Mouse (Mus musculus): ENCODE measurements around the gene Zfp948. TPM values are rescaled to one million over a fixed set of nuclear protein-coding genes. Genes with fewer than 3 reads are reported as not detected.

Zfp948 gene
- polyA plus RNA-seq (2015; fragmentation: Nextera tagmentation; extraction: Ambion mirVana) = 19.9 and 22.3 TPM in 2 replicates

DNA sequence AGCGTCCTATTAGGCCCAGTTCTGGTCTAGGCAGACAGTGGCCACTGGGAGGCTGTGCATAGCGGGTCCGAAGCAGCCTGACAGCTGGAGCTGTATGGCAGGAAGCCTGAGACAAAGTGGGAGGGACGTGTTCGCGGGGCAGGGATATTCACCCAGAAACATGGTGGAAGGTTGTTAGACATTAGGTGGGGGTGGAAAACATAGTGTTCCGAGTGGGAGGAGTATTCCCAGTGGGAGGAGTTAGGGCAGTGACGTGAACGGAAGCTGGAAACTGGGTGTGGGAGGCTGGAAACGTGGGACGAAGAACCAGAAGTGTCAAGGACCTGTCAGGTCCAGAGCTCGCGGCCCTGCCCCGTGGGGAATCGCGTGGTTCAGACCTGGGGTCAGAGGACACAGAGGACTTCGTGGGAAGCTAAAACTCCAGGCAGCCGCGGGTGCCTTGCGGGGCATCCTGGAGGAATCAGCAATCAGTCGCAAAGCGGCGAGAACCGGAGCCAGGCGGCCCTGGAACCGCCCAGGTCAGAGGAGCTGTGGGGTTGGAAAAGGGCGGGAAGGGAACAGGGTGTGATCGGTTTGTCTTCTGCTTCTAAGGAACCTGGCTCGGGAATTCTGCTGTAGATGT is at the start of gene Zfp948:
Gene Zfp948, plus strand, starts transcription at position 281 of the 622 bp plus-strand sequence.
- peak within 1 kb of the TSS; percentile 69 for H3K9ac ChIP-seq
- peak; percentile 94 for ATAC-seq (ENCODE audit: insufficient number of reproducible peaks, low FRiP score, low TSS enrichment, low read depth)
- peaks cover 11% of the 10 kb centered on the region for H3K4me1 ChIP-seq
- 3% methylated on average over 29 of the region's 29 CpGs for WGBS
- H3K4me2 ChIP-seq = peak within 1 kb of the TSS; percentile 69
- no peaks in the 10 kb centered on the region for H3K9me3 ChIP-seq
- H3K36me3 ChIP-seq = peaks cover 3% of the 10 kb centered on the region; the same call in 1 of the 2 replicates
- peak within 1 kb of the TSS; percentile 95 for H3K27ac ChIP-seq
- H3K27me3 ChIP-seq = no peaks in the 10 kb centered on the region
- H3K4me3 ChIP-seq = peak within 1 kb of the TSS; percentile 71

- no peaks in the 10 kb centered on the region for H3K9me3 ChIP-seq
- H3K4me1 ChIP-seq = peaks cover 4% of the 10 kb centered on the region
- H3K9ac ChIP-seq = peak overlapping the region; percentile 56
- peak overlapping the region; percentile 52 for H3K4me3 ChIP-seq
- H3K27ac ChIP-seq = peak overlapping the region; percentile 95
- WGBS = 37% methylated on average over 4 of the region's 4 CpGs
- no peaks in the 10 kb centered on the region for H3K36me3 ChIP-seq
- ATAC-seq (ENCODE audit: insufficient number of reproducible peaks, low FRiP score, low TSS enrichment, low read depth) = no peak
- no peaks in the 10 kb centered on the region for H3K27me3 ChIP-seq
- H3K4me2 ChIP-seq = peak overlapping the region; percentile 68
These were observed 49.6 kb upstream of the Zfp948 start for GRCm38 (mm10) chr17:21517130-21517671.

DNA sequence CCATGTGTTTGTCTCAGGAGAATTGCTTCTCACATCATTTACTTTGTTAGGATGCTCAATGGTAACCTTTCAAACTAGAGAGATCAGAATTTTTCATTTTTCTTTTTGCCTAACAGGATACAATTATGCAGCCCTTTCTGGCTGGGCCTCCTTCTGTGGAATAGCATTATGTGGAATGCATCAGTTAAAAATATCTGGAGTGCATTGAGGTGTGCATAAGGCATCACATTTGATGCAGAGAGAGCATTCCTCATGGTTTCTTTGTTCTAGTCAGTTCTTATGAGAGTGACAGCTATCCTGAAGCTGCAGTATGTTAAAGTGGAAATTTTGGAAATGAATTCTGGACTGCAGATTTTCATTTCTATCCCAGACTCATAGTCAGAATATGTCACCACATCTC is 40.5 kb upstream of the Zfp948 start:
- Histone ChIP-seq H3K4me1 (0 out of 2 replicates have a peak, but pooled peaks cover under 1% of the 10 kb centered on the region), H3K27ac (no peak overlapping the region), H3K36me3 (no peaks in the 10 kb centered on the region), H3K9ac (no peak overlapping the region), H3K4me3 (no peak overlapping the region), H3K27me3 (no peaks in the 10 kb centered on the region), H3K4me2 (no peak overlapping the region), H3K9me3 (no peaks in the 10 kb centered on the region)
- no peak for ATAC-seq (ENCODE audit: insufficient number of reproducible peaks, low FRiP score, low TSS enrichment, low read depth)

GRCm38 (mm10) chr17:21530645-21531330 is 36.0 kb upstream of the Zfp948 start:
- no peaks in the 10 kb centered on the region for H3K27me3 ChIP-seq
- H3K4me2 ChIP-seq = no peak overlapping the region
- no peaks in the 10 kb centered on the region for H3K36me3 ChIP-seq
- H3K27ac ChIP-seq = no peak overlapping the region
- no peak overlapping the region for H3K9ac ChIP-seq
- H3K9me3 ChIP-seq = no peaks in the 10 kb centered on the region
- H3K4me3 ChIP-seq = no peak overlapping the region
- ATAC-seq (ENCODE audit: insufficient number of reproducible peaks, low FRiP score, low TSS enrichment, low read depth) = no peak
- WGBS = 74% methylated on average over 5 of the region's 5 CpGs
- H3K4me1 ChIP-seq = peaks cover 22% of the 10 kb centered on the region

DNA sequence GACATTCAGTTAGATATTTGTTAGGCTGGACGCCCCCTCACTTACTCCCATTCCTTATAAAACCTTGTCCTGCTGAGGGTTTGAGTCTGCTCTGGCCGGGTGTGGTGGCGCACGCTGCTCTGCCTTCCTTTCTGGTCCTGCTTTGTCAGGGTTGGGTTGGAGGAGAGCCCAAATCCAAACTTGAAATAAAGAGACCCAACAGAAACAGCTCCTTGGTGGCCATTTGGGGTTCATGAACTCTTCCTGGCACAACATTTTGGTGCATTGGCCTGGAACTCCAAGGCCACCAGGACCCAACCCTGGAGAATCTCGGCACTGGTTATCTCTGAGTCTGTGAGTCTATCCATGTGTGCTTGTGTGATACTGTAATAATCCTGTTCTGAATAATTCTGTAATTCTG is 35.2 kb upstream of the Zfp948 start:
- Histone ChIP-seq H3K27me3 (no peaks in the 10 kb centered on the region), H3K36me3 (no peaks in the 10 kb centered on the region), H3K4me2 (peak overlapping the region; percentile 58), H3K27ac (peak overlapping the region; percentile 97), H3K4me1 (peaks cover 22% of the 10 kb centered on the region), H3K9me3 (no peaks in the 10 kb centered on the region), H3K9ac (peak overlapping the region; percentile 96; the same call in 1 of the 2 replicates), H3K4me3 (peak overlapping the region; percentile 79)
- WGBS = 59% methylated on average over 5 of the region's 5 CpGs
- no peak for ATAC-seq (ENCODE audit: insufficient number of reproducible peaks, low FRiP score, low TSS enrichment, low read depth)

- ATAC-seq (ENCODE audit: insufficient number of reproducible peaks, low FRiP score, low TSS enrichment, low read depth) = peak; percentile 75
- H3K4me1 ChIP-seq = peaks cover 22% of the 10 kb centered on the region
- H3K27me3 ChIP-seq = no peaks in the 10 kb centered on the region
- no peaks in the 10 kb centered on the region for H3K36me3 ChIP-seq
- peak overlapping the region; percentile 97 for H3K27ac ChIP-seq
- H3K4me3 ChIP-seq = peak overlapping the region; percentile 79
- under 1% methylated on average over 51 of the region's 54 CpGs for WGBS
- H3K4me2 ChIP-seq = peak overlapping the region; percentile 58
- peak overlapping the region; percentile 96 for H3K9ac ChIP-seq
- H3K9me3 ChIP-seq = no peaks in the 10 kb centered on the region
These were observed 34.5 kb upstream of the Zfp948 start for GRCm38 (mm10) chr17:21532101-21532951.

GRCm38 (mm10) chr17:21533961-21534360 is 32.8 kb upstream of the Zfp948 start:
- Histone ChIP-seq H3K9me3 (no peaks in the 10 kb centered on the region), H3K36me3 (no peaks in the 10 kb centered on the region), H3K4me3 (no peak overlapping the region), H3K27ac (no peak overlapping the region; the same call in 1 of the 2 replicates), H3K27me3 (no peaks in the 10 kb centered on the region), H3K9ac (no peak overlapping the region), H3K4me2 (no peak overlapping the region), H3K4me1 (peaks cover 22% of the 10 kb centered on the region)
- WGBS = 79% methylated on average over 1 of the region's 1 CpGs
- no peak for ATAC-seq (ENCODE audit: insufficient number of reproducible peaks, low FRiP score, low TSS enrichment, low read depth)

- Histone ChIP-seq H3K9me3 (no peaks in the 10 kb centered on the region), H3K9ac (no peak overlapping the region), H3K4me1 (peaks cover 22% of the 10 kb centered on the region), H3K4me2 (peak overlapping the region; percentile 77), H3K27ac (peak overlapping the region; percentile 75; the same call in 1 of the 2 replicates), H3K36me3 (no peaks in the 10 kb centered on the region), H3K4me3 (no peak overlapping the region), H3K27me3 (no peaks in the 10 kb centered on the region)
- no peak for ATAC-seq (ENCODE audit: insufficient number of reproducible peaks, low FRiP score, low TSS enrichment, low read depth)
- WGBS = 18% methylated on average over 4 of the region's 4 CpGs
These were observed 32.2 kb upstream of the Zfp948 start for GRCm38 (mm10) chr17:21534460-21535095.

GRCm38 (mm10) chr17:21535096-21536001 is 31.5 kb upstream of the Zfp948 start, which contains the start of gene Zfp52:
Gene Zfp52, plus strand, starts transcription at chr17:21535539.
- WGBS = 3% methylated on average over 21 of the region's 21 CpGs
- H3K4me2 ChIP-seq = peak within 1 kb of the TSS; percentile 77
- H3K36me3 ChIP-seq = no peaks in the 10 kb centered on the region
- peak; percentile 69 for ATAC-seq (ENCODE audit: insufficient number of reproducible peaks, low FRiP score, low TSS enrichment, low read depth)
- H3K4me3 ChIP-seq = peak within 1 kb of the TSS; percentile 59
- H3K27me3 ChIP-seq = no peaks in the 10 kb centered on the region
- H3K9ac ChIP-seq = peak within 1 kb of the TSS; percentile 31
- H3K4me1 ChIP-seq = peaks cover 22% of the 10 kb centered on the region
- H3K27ac ChIP-seq = peak within 1 kb of the TSS; percentile 75
- no peaks in the 10 kb centered on the region for H3K9me3 ChIP-seq

GRCm38 (mm10) chr17:21536096-21536495 is 30.7 kb upstream of the Zfp948 start:
- 30% methylated on average over 7 of the region's 7 CpGs for WGBS
- peak overlapping the region; percentile 59 for H3K4me3 ChIP-seq
- H3K27me3 ChIP-seq = no peaks in the 10 kb centered on the region
- ATAC-seq (ENCODE audit: insufficient number of reproducible peaks, low FRiP score, low TSS enrichment, low read depth) = no peak
- no peaks in the 10 kb centered on the region for H3K9me3 ChIP-seq
- peak overlapping the region; percentile 77 for H3K4me2 ChIP-seq
- H3K9ac ChIP-seq = peak overlapping the region; percentile 31; the same call in 1 of the 2 replicates
- peaks cover 22% of the 10 kb centered on the region for H3K4me1 ChIP-seq
- H3K27ac ChIP-seq = peak overlapping the region; percentile 75; the same call in 1 of the 2 replicates
- H3K36me3 ChIP-seq = no peaks in the 10 kb centered on the region

Data from limb, embryonic 15.5 days (tissue).